8 mouse cellular contexts compared by ENCODE assay signal in genomic region chr7:19523017-19523756, GRCm38 (mm10). TPM values are rescaled to one million over a fixed set of nuclear protein-coding genes. Genes with fewer than 3 reads are reported as not detected.
DNase-seq lines count a peak whose midpoint lies in the region; ATAC-seq lines count a peak whose summit lies in the region.

No protein-coding gene starts in this region.

- peak overlapping the region; percentile 88 for H3K4me2 ChIP-seq in forebrain, embryonic 16.5 days (ENCODE audit: low read length)
- peak overlapping the region; percentile 39 for H3K4me2 ChIP-seq in liver, embryonic 16.5 days (ENCODE audit: low read depth, low read length)

- no peaks in the 10 kb centered on the region for H3K9me3 ChIP-seq in forebrain, embryonic 16.5 days (ENCODE audit: control insufficient read depth, low read length)
- H3K9me3 ChIP-seq in liver, embryonic 16.5 days (replicated peaks; ENCODE audit: control insufficient read depth, low read length) = no peaks in the 10 kb centered on the region

- peaks cover 4% of the 10 kb centered on the region; the same call in 1 of the 2 replicates for H3K4me1 ChIP-seq in brown adipose tissue, adult 24 weeks (ENCODE audit: control insufficient read depth, insufficient read depth, insufficient read length, low read length)
- H3K4me1 ChIP-seq in forebrain, embryonic 16.5 days (replicated peaks; ENCODE audit: control insufficient read depth, insufficient read depth, low read length) = peaks cover 23% of the 10 kb centered on the region
- H3K4me1 ChIP-seq in liver, embryonic 16.5 days (ENCODE audit: control insufficient read depth, low read depth, low read length) = peaks cover 7% of the 10 kb centered on the region

- H3K9ac ChIP-seq in forebrain, embryonic 16.5 days (replicated peaks; ENCODE audit: low read depth, low read length) = peak overlapping the region; percentile 61
- no peak overlapping the region for H3K9ac ChIP-seq in liver, embryonic 16.5 days (ENCODE audit: low read depth, low read length)

- ATAC-seq in forebrain, embryonic 16.5 days = peak; percentile 18
- ATAC-seq in liver, embryonic 16.5 days (ENCODE audit: low read depth) = no peak

- no peaks in the 10 kb centered on the region for H3K36me3 ChIP-seq in forebrain, embryonic 16.5 days (ENCODE audit: control insufficient read depth, insufficient read depth)
- H3K36me3 ChIP-seq in liver, embryonic 16.5 days (ENCODE audit: control insufficient read depth, insufficient read depth) = no peaks in the 10 kb centered on the region

- no peak overlapping the region for H3K27ac ChIP-seq in brown adipose tissue, adult 24 weeks (replicated peaks; ENCODE audit: low read depth, low read length)
- no peak overlapping the region for H3K27ac ChIP-seq in forebrain, embryonic 16.5 days (ENCODE audit: low read length)
- no peak overlapping the region for H3K27ac ChIP-seq in liver, embryonic 16.5 days (ENCODE audit: low read length)

- peaks cover 61% of the 10 kb centered on the region for H3K27me3 ChIP-seq in forebrain, embryonic 16.5 days (replicated peaks; ENCODE audit: control insufficient read depth, insufficient read depth, low read length)
- peaks cover 75% of the 10 kb centered on the region for H3K27me3 ChIP-seq in liver, embryonic 16.5 days (ENCODE audit: control insufficient read depth, insufficient read depth, low read depth, low read length)

- 8% methylated on average over 72 of the region's 72 CpGs for WGBS in forebrain, embryonic 16.5 days
- WGBS in liver, embryonic 16.5 days (ENCODE audit: insufficient replicate concordance) = 8% methylated on average over 72 of the region's 72 CpGs

- DNase-seq in kidney, postnatal 14 days = peak; percentile 23
- DNase-seq in kidney, postnatal 25 days = no peak
- DNase-seq in ovary, postnatal 14 days (ENCODE audit: low spot score) = no peak
- DNase-seq in c-Kit-positive CD71-positive TER-119-positive erythroid progenitor cells, embryonic 14.5 days (ENCODE audit: low spot score) = no peak
- DNase-seq in urinary bladder, postnatal 4 days (ENCODE audit: low spot score in 2 of 2) = no peak

- H3K4me3 ChIP-seq in brown adipose tissue, adult 24 weeks (ENCODE audit: insufficient read depth, low read depth, low read length) = peak overlapping the region; percentile 37
- H3K4me3 ChIP-seq in forebrain, embryonic 16.5 days (replicated peaks; ENCODE audit: low read length) = peak overlapping the region; percentile 51
- peak overlapping the region; percentile 36 for H3K4me3 ChIP-seq in liver, embryonic 16.5 days (ENCODE audit: low read depth, low read length)

RNA-seq across cellular contexts. Expression of gene Nkpd1, which starts 5.5 kb away (rescaled TPM):
- polyA plus RNA-seq in brown adipose tissue, adult 24 weeks (2012; ENCODE audit: insufficient read depth, insufficient read length, missing spikeins) = not detected in 2 replicates
- polyA plus RNA-seq in forebrain, embryonic 16.5 days (2015; fragmentation: Nextera tagmentation; extraction: Ambion mirVana) = 0.81 and 0.90 TPM in 2 replicates
- polyA plus RNA-seq in liver, embryonic 16.5 days (2015; fragmentation: Nextera tagmentation; extraction: Ambion mirVana) = not detected in 2 replicates

RNA-seq across cellular contexts. Expression of gene Trappc6a, which starts 15.0 kb away (rescaled TPM):
- polyA plus RNA-seq in brown adipose tissue, adult 24 weeks (2012; ENCODE audit: insufficient read depth, insufficient read length, missing spikeins) = 39.3 and 49.9 TPM in 2 replicates
- polyA plus RNA-seq in forebrain, embryonic 16.5 days (2015; fragmentation: Nextera tagmentation; extraction: Ambion mirVana) = 29.4 and 31.2 TPM in 2 replicates
- polyA plus RNA-seq in liver, embryonic 16.5 days (2015; fragmentation: Nextera tagmentation; extraction: Ambion mirVana) = 37.2 and 37.4 TPM in 2 replicates

RNA-seq across cellular contexts. Expression of gene Bloc1s3, which starts 15.0 kb away (rescaled TPM):
- 3.4 and 4.0 TPM in 2 replicates for polyA plus RNA-seq in brown adipose tissue, adult 24 weeks (2012; ENCODE audit: insufficient read depth, insufficient read length, missing spikeins)
- polyA plus RNA-seq in forebrain, embryonic 16.5 days (2015; fragmentation: Nextera tagmentation; extraction: Ambion mirVana) = 3.7 and 4.9 TPM in 2 replicates
- polyA plus RNA-seq in liver, embryonic 16.5 days (2015; fragmentation: Nextera tagmentation; extraction: Ambion mirVana) = 0.65 and 0.72 TPM in 2 replicates

RNA-seq across cellular contexts. Expression of gene Ppp1r37, which starts 39.7 kb away (rescaled TPM):
- 35.9 and 48.9 TPM in 2 replicates for polyA plus RNA-seq in brown adipose tissue, adult 24 weeks (2012; ENCODE audit: insufficient read depth, insufficient read length, missing spikeins)
- polyA plus RNA-seq in forebrain, embryonic 16.5 days (2015; fragmentation: Nextera tagmentation; extraction: Ambion mirVana) = 31.9 and 38.8 TPM in 2 replicates
- polyA plus RNA-seq in liver, embryonic 16.5 days (2015; fragmentation: Nextera tagmentation; extraction: Ambion mirVana) = 9.5 and 11.3 TPM in 2 replicates

RNA-seq across cellular contexts. Expression of gene Zfp296, which starts 53.9 kb away (rescaled TPM):
- 0.67 and 0.75 TPM in 2 replicates for polyA plus RNA-seq in brown adipose tissue, adult 24 weeks (2012; ENCODE audit: insufficient read depth, insufficient read length, missing spikeins)
- polyA plus RNA-seq in forebrain, embryonic 16.5 days (2015; fragmentation: Nextera tagmentation; extraction: Ambion mirVana) = 0.26 TPM in 1 of 2 replicates, not detected in the other
- polyA plus RNA-seq in liver, embryonic 16.5 days (2015; fragmentation: Nextera tagmentation; extraction: Ambion mirVana) = 0.48 and 0.59 TPM in 2 replicates
